Mouse (Mus musculus): ENCODE measurements around the gene Tfr2. TPM values are rescaled to one million over a fixed set of nuclear protein-coding genes. Genes with fewer than 3 reads are reported as not detected.
A peak's percentile ranks its signal among the peaks of the same experiment; 100 is the strongest.

Gene Tfr2
- total and polyA plus RNA-seq, 3 experiments, result 52.6 to 193 (median 117) TPM

GRCm38 (mm10) chr5:137533117-137533827 lies 36.4 kb upstream of the Tfr2 start, which contains the start of the genes Epo and Gnb2:
Epo (minus strand) TSS chr5:137533242.
Gnb2 (minus strand) TSS chr5:137533510.
- Histone ChIP-seq H3K4me3 (ENCODE audit: low read depth, low read length) (peak within 1 kb of the TSS; percentile 77), H3K36me3 (replicated peaks) (peaks cover 32% of the 10 kb centered on the region), H3K9me3 (replicated peaks) (no peaks in the 10 kb centered on the region), H3K27me3 (ENCODE audit: insufficient read depth, low read length) (peaks cover 18% of the 10 kb centered on the region; the same call in 1 of the 2 replicates), H3K4me1 (ENCODE audit: insufficient read depth, low read depth, low read length) (peaks cover 76% of the 10 kb centered on the region)
- DNase-seq (ENCODE audit: low spot score) (peak; percentile 91), ATAC-seq (ENCODE audit: extremely low read depth, insufficient number of reproducible peaks, low FRiP score, poor library complexity, severe bottlenecking) (peak; percentile 83)
- TF ChIP-seq CTCF (IDR thresholded peaks at IDR 0.05; ENCODE audit: low read depth, low read length), result no peak
- no peak for TF ChIP-seq GATA1 (IDR thresholded peaks at IDR 0.05; ENCODE audit: borderline replicate concordance, low read length)
- no peak for TF ChIP-seq POLR2AphosphoS5 (IDR thresholded peaks at IDR 0.05; ENCODE audit: insufficient replicate concordance, low read depth, low read length)
- TF ChIP-seq GATA2 (IDR thresholded peaks at IDR 0.05; ENCODE audit: borderline replicate concordance, low read depth, low read length), result no peak
- no peak for TF ChIP-seq TAL1 (conservative IDR thresholded peaks at IDR 0.05; ENCODE audit: low read depth, low read length)

DNA sequence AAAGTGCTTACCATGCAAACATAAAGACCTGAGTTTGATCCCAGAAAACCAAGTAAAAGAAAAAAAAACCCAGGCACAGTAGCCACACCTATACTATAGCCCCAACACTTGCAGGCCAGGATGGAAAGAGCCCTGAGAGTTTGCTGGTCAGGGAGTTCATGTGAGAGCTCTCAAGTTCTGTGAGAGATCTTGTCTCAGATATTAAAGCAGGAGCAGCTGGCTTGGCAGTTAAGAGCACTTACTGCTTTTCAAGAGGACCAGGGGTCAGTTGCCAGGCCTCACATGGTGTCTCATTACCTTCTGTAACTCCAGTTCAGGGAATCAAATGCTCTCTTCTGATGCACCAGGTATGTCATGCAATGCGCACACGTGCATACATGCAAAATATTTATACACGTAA lies 34.9 kb upstream of the Tfr2 start:
- Histone ChIP-seq H3K36me3 (replicated peaks) (peaks cover 17% of the 10 kb centered on the region), H3K4me1 (ENCODE audit: insufficient read depth, low read depth, low read length) (peaks cover 68% of the 10 kb centered on the region), H3K27me3 (ENCODE audit: insufficient read depth, low read length) (peaks cover 27% of the 10 kb centered on the region), H3K9me3 (replicated peaks) (no peaks in the 10 kb centered on the region), H3K4me3 (ENCODE audit: low read depth, low read length) (no peak overlapping the region)
- TF ChIP-seq POLR2AphosphoS5 (IDR thresholded peaks at IDR 0.05; ENCODE audit: insufficient replicate concordance, low read depth, low read length) (no peak), GATA1 (IDR thresholded peaks at IDR 0.05; ENCODE audit: borderline replicate concordance, low read length) (no peak), GATA2 (IDR thresholded peaks at IDR 0.05; ENCODE audit: borderline replicate concordance, low read depth, low read length) (no peak), CTCF (IDR thresholded peaks at IDR 0.05; ENCODE audit: low read depth, low read length) (no peak), TAL1 (conservative IDR thresholded peaks at IDR 0.05; ENCODE audit: low read depth, low read length) (no peak)
- DNase-seq (ENCODE audit: low spot score) (no peak), ATAC-seq (ENCODE audit: extremely low read depth, insufficient number of reproducible peaks, low FRiP score, poor library complexity, severe bottlenecking) (no peak)

- Histone ChIP-seq H3K4me1 (ENCODE audit: insufficient read depth, low read depth, low read length) (peaks cover 66% of the 10 kb centered on the region), H3K9me3 (replicated peaks) (no peaks in the 10 kb centered on the region), H3K27me3 (ENCODE audit: insufficient read depth, low read length) (peaks cover 31% of the 10 kb centered on the region), H3K4me3 (ENCODE audit: low read depth, low read length) (no peak overlapping the region), H3K36me3 (replicated peaks) (peaks cover 12% of the 10 kb centered on the region)
- DNase-seq (ENCODE audit: low spot score), result no peak
- no peak for ATAC-seq (ENCODE audit: extremely low read depth, insufficient number of reproducible peaks, low FRiP score, poor library complexity, severe bottlenecking)
- TF ChIP-seq GATA1 (IDR thresholded peaks at IDR 0.05; ENCODE audit: borderline replicate concordance, low read length), result no peak
- TF ChIP-seq POLR2AphosphoS5 (IDR thresholded peaks at IDR 0.05; ENCODE audit: insufficient replicate concordance, low read depth, low read length), result no peak
- no peak for TF ChIP-seq TAL1 (conservative IDR thresholded peaks at IDR 0.05; ENCODE audit: low read depth, low read length)
- TF ChIP-seq CTCF (IDR thresholded peaks at IDR 0.05; ENCODE audit: low read depth, low read length), result no peak
- TF ChIP-seq GATA2 (IDR thresholded peaks at IDR 0.05; ENCODE audit: borderline replicate concordance, low read depth, low read length), result no peak
Observed at GRCm38 (mm10) chr5:137535318-137535717, 34.3 kb upstream of the Tfr2 start.

- DNase-seq (ENCODE audit: low spot score), result no peak
- Histone ChIP-seq H3K4me1 (ENCODE audit: insufficient read depth, low read depth, low read length) (peaks cover 52% of the 10 kb centered on the region), H3K9me3 (replicated peaks) (no peaks in the 10 kb centered on the region), H3K4me3 (ENCODE audit: low read depth, low read length) (no peak overlapping the region), H3K27me3 (ENCODE audit: insufficient read depth, low read length) (peaks cover 45% of the 10 kb centered on the region), H3K36me3 (replicated peaks) (no peaks in the 10 kb centered on the region)
- no peak for ATAC-seq (ENCODE audit: extremely low read depth, insufficient number of reproducible peaks, low FRiP score, poor library complexity, severe bottlenecking)
- TF ChIP-seq CTCF (IDR thresholded peaks at IDR 0.05; ENCODE audit: low read depth, low read length) (no peak), GATA2 (IDR thresholded peaks at IDR 0.05; ENCODE audit: borderline replicate concordance, low read depth, low read length) (no peak), GATA1 (IDR thresholded peaks at IDR 0.05; ENCODE audit: borderline replicate concordance, low read length) (no peak), POLR2AphosphoS5 (IDR thresholded peaks at IDR 0.05; ENCODE audit: insufficient replicate concordance, low read depth, low read length) (no peak), TAL1 (conservative IDR thresholded peaks at IDR 0.05; ENCODE audit: low read depth, low read length) (no peak)
Observed at GRCm38 (mm10) chr5:137537461-137537860, 32.2 kb upstream of the Tfr2 start.

GRCm38 (mm10) chr5:137539291-137539801 lies 30.3 kb upstream of the Tfr2 start:
- peaks cover 53% of the 10 kb centered on the region for H3K27me3 ChIP-seq (ENCODE audit: insufficient read depth, low read length)
- DNase-seq (ENCODE audit: low spot score) (no peak), ATAC-seq (ENCODE audit: extremely low read depth, insufficient number of reproducible peaks, low FRiP score, poor library complexity, severe bottlenecking) (no peak)
- peaks cover 42% of the 10 kb centered on the region for H3K4me1 ChIP-seq (ENCODE audit: insufficient read depth, low read depth, low read length)
- no peaks in the 10 kb centered on the region for H3K9me3 ChIP-seq (replicated peaks)
- H3K36me3 ChIP-seq (replicated peaks), result no peaks in the 10 kb centered on the region
- no peak overlapping the region for H3K4me3 ChIP-seq (ENCODE audit: low read depth, low read length)
- TF ChIP-seq CTCF (IDR thresholded peaks at IDR 0.05; ENCODE audit: low read depth, low read length), result no peak
- no peak for TF ChIP-seq TAL1 (conservative IDR thresholded peaks at IDR 0.05; ENCODE audit: low read depth, low read length)
- TF ChIP-seq POLR2AphosphoS5 (IDR thresholded peaks at IDR 0.05; ENCODE audit: insufficient replicate concordance, low read depth, low read length), result no peak
- no peak for TF ChIP-seq GATA1 (IDR thresholded peaks at IDR 0.05; ENCODE audit: borderline replicate concordance, low read length)
- TF ChIP-seq GATA2 (IDR thresholded peaks at IDR 0.05; ENCODE audit: borderline replicate concordance, low read depth, low read length), result no peak

DNA sequence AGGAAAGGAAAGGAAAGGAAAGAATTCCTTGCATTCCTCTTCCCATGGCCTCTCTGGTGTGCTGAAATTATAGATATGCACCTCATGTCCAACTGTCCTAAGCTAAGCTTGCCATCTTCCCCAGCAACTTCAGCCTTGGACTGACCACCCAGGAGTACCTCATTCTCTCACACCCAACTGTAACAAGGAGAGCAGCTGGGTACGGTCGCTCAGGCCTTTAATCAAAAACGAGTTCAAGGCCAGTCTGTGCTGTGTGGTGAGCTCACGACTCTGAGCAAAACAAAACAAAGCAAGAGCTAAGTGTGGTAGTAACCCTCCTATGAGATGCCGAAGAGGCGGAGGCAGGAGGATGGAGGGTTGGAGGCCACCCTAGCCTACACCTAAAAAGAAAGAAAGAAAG lies 28.6 kb upstream of the Tfr2 start:
- ATAC-seq (ENCODE audit: extremely low read depth, insufficient number of reproducible peaks, low FRiP score, poor library complexity, severe bottlenecking) (no peak), DNase-seq (ENCODE audit: low spot score) (no peak)
- no peak overlapping the region for H3K4me3 ChIP-seq (ENCODE audit: low read depth, low read length)
- no peaks in the 10 kb centered on the region for H3K36me3 ChIP-seq (replicated peaks)
- no peak for TF ChIP-seq GATA1 (IDR thresholded peaks at IDR 0.05; ENCODE audit: borderline replicate concordance, low read length)
- no peak for TF ChIP-seq POLR2AphosphoS5 (IDR thresholded peaks at IDR 0.05; ENCODE audit: insufficient replicate concordance, low read depth, low read length)
- TF ChIP-seq GATA2 (IDR thresholded peaks at IDR 0.05; ENCODE audit: borderline replicate concordance, low read depth, low read length), result no peak
- no peak for TF ChIP-seq CTCF (IDR thresholded peaks at IDR 0.05; ENCODE audit: low read depth, low read length)
- no peak for TF ChIP-seq TAL1 (conservative IDR thresholded peaks at IDR 0.05; ENCODE audit: low read depth, low read length)
- H3K9me3 ChIP-seq (replicated peaks), result no peaks in the 10 kb centered on the region
- peaks cover 65% of the 10 kb centered on the region for H3K27me3 ChIP-seq (ENCODE audit: insufficient read depth, low read length)
- H3K4me1 ChIP-seq (ENCODE audit: insufficient read depth, low read depth, low read length), result peaks cover 26% of the 10 kb centered on the region
